Mouse (Mus musculus): ENCODE results near the gene Pigk. TPM values are rescaled to one million over a fixed set of nuclear protein-coding genes. Genes with fewer than 3 reads are reported as not detected.

Pigk gene
- polyA plus RNA-seq, 1 experiment from 2014 or later = 33.7 TPM

- H3K27me3 ChIP-seq (replicated peaks; ENCODE audit: control insufficient read depth, insufficient read depth, low read length) = no peaks in the 10 kb centered on the region
- H3K9me3 ChIP-seq (ENCODE audit: control insufficient read depth) = no peaks in the 10 kb centered on the region
- H3K36me3 ChIP-seq (ENCODE audit: control insufficient read depth, insufficient read depth) = no peaks in the 10 kb centered on the region
- no peak for ATAC-seq
- no peaks in the 10 kb centered on the region for H3K4me1 ChIP-seq (replicated peaks; ENCODE audit: control insufficient read depth, insufficient read depth, low read length)
- no peak overlapping the region for H3K4me3 ChIP-seq (ENCODE audit: low read depth, low read length)
- no peak overlapping the region for H3K9ac ChIP-seq (ENCODE audit: low read depth, low read length)
- TF ChIP-seq CTCF (IDR thresholded peaks at IDR 0.05; ENCODE audit: low read depth) = no peak
- no peak overlapping the region for H3K27ac ChIP-seq (ENCODE audit: low read depth, low read length)
- H3K4me2 ChIP-seq (replicated peaks; ENCODE audit: low read depth) = no peak overlapping the region
- WGBS = 86% methylated on average over 6 of the region's 6 CpGs
Measured at GRCm38 (mm10) chr3:153006893-153007292, 293.0 kb downstream of the Pigk start.

- Histone ChIP-seq H3K4me3 (ENCODE audit: low read depth, low read length) (no peak overlapping the region), H3K9ac (ENCODE audit: low read depth, low read length) (no peak overlapping the region), H3K36me3 (ENCODE audit: control insufficient read depth, insufficient read depth) (no peaks in the 10 kb centered on the region), H3K27ac (ENCODE audit: low read depth, low read length) (no peak overlapping the region), H3K9me3 (ENCODE audit: control insufficient read depth) (no peaks in the 10 kb centered on the region), H3K4me2 (replicated peaks; ENCODE audit: low read depth) (no peak overlapping the region), H3K4me1 (replicated peaks; ENCODE audit: control insufficient read depth, insufficient read depth, low read length) (no peaks in the 10 kb centered on the region), H3K27me3 (replicated peaks; ENCODE audit: control insufficient read depth, insufficient read depth, low read length) (no peaks in the 10 kb centered on the region)
- no peak for ATAC-seq
- TF ChIP-seq CTCF (IDR thresholded peaks at IDR 0.05; ENCODE audit: low read depth) = no peak
- 57% methylated on average over 8 of the region's 8 CpGs for WGBS
Measured at GRCm38 (mm10) chr3:153016355-153016754, 302.5 kb downstream of the Pigk start.

- no peak overlapping the region for H3K9ac ChIP-seq (ENCODE audit: low read depth, low read length)
- no peak for ATAC-seq
- H3K4me2 ChIP-seq (replicated peaks; ENCODE audit: low read depth) = no peak overlapping the region
- H3K4me3 ChIP-seq (ENCODE audit: low read depth, low read length) = no peak overlapping the region
- H3K27me3 ChIP-seq (replicated peaks; ENCODE audit: control insufficient read depth, insufficient read depth, low read length) = no peaks in the 10 kb centered on the region
- H3K36me3 ChIP-seq (ENCODE audit: control insufficient read depth, insufficient read depth) = no peaks in the 10 kb centered on the region
- H3K27ac ChIP-seq (ENCODE audit: low read depth, low read length) = no peak overlapping the region
- WGBS = 70% methylated on average over 10 of the region's 10 CpGs
- TF ChIP-seq CTCF (IDR thresholded peaks at IDR 0.05; ENCODE audit: low read depth) = no peak
- H3K4me1 ChIP-seq (replicated peaks; ENCODE audit: control insufficient read depth, insufficient read depth, low read length) = no peaks in the 10 kb centered on the region
- H3K9me3 ChIP-seq (ENCODE audit: control insufficient read depth) = no peaks in the 10 kb centered on the region
Measured at GRCm38 (mm10) chr3:153018051-153018450, 304.2 kb downstream of the Pigk start.

- Histone ChIP-seq H3K9ac (ENCODE audit: low read depth, low read length) (no peak overlapping the region), H3K9me3 (ENCODE audit: control insufficient read depth) (no peaks in the 10 kb centered on the region), H3K27ac (ENCODE audit: low read depth, low read length) (no peak overlapping the region), H3K4me3 (ENCODE audit: low read depth, low read length) (no peak overlapping the region), H3K4me1 (replicated peaks; ENCODE audit: control insufficient read depth, insufficient read depth, low read length) (no peaks in the 10 kb centered on the region), H3K4me2 (replicated peaks; ENCODE audit: low read depth) (no peak overlapping the region), H3K36me3 (ENCODE audit: control insufficient read depth, insufficient read depth) (no peaks in the 10 kb centered on the region), H3K27me3 (replicated peaks; ENCODE audit: control insufficient read depth, insufficient read depth, low read length) (no peaks in the 10 kb centered on the region)
- 89% methylated on average over 11 of the region's 11 CpGs for WGBS
- ATAC-seq = no peak
- TF ChIP-seq CTCF (IDR thresholded peaks at IDR 0.05; ENCODE audit: low read depth) = no peak
Measured at GRCm38 (mm10) chr3:153024016-153024415, 310.1 kb downstream of the Pigk start.

Other genes starting within 250 kb of the Pigk start
- gene Ak5, start 45.7 kb upstream of the Pigk start, polyA plus RNA-seq (2015; fragmentation: Nextera tagmentation; extraction: Ambion mirVana) = 0.18 and 0.33 TPM in 2 replicates

Data from intestine, postnatal 0 days (tissue).